Mouse (Mus musculus) heart, postnatal 4 days (tissue): ENCODE results near the gene AA467197. TPM values are rescaled to one million over a fixed set of nuclear protein-coding genes. Genes with fewer than 3 reads are reported as not detected.

ENCODE experiments used
- DNase-seq: peaks from one replicate; pipeline ENCODE4 v3.0.0; 2021
- microRNA-seq, 2 experiments: library from miRNA; unstranded; fragments of <30 nt; microRNA quantifications; one replicate each; pipeline ENCODE4 v1.2.0; 2021 to 2022
- total RNA-seq, 2 experiments: library from RNA; stranded (reverse); gene quantifications; 2 replicates each; pipeline ENCODE4 v1.2.3; 2021

Gene AA467197
- total RNA-seq, 2 experiments from 2014 or later: 0.36 TPM; not detected in 1

DNA sequence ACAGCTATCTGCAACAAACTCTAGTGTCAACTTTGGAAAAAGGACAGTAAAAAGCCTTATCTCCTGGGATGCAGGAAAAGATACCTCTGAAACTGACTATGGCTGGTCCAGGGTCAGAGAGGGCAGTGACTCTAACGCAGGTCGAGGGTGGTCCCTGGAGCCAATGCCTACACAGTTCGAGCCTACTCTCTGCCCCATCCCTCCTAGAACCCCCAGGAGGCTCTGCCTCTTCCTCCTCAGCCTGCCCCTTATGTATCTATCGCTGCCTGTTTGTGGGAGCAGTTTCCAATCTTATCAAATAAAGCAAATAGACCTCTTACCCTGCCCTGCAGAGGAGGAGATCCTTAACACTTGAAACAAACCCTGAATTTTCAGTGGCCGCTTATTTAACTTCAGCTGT lies 1.9 kb downstream of the AA467197 start:
- no peak for DNase-seq

DNA sequence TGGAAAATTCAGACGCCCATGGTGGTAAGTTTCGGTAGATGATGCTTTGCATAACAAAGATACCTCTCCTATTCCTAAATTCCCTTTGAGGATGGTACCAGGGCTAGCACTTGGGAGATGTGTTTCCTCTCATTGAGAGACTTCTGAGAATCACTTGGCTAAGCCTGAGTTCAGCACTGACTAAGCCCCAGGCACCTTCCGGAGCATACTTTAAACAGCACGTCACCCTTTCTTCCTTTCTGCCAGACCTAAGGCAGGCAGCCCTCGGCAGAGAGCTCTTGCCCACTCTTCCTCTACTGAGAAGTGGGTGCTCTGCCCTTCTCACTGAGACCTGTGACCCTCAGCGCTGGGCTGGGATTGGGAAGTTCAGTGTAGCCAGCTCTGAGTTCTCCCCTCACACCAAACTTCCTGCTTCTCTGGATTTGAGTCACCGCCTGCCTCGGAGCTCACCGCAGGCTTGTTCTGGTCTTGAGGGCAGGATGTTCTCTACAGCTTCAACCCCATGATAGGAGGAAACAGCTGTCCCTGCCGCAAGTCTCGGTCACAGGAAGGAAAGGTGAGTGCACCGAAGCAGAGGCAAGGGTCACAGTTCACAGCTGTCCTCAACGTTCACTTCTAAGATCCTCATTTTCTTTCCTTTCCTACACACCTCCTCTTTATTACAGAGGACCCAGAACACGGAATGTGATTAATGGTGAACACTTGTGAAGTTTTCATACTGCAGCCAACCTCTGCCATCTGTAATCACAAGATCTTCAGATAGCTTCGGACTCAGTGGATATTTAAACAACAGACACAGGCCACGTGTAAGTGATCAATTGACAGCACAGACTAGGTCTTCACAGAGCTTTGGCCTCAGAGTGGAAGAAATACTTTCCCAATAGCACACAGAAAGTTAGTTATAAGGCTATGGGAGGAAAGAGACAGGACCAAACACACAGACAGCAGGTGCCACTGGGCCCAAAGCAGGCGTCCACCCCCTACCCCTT lies 15.6 kb downstream of the AA467197 start:
- peak; percentile 30 for DNase-seq

DNA sequence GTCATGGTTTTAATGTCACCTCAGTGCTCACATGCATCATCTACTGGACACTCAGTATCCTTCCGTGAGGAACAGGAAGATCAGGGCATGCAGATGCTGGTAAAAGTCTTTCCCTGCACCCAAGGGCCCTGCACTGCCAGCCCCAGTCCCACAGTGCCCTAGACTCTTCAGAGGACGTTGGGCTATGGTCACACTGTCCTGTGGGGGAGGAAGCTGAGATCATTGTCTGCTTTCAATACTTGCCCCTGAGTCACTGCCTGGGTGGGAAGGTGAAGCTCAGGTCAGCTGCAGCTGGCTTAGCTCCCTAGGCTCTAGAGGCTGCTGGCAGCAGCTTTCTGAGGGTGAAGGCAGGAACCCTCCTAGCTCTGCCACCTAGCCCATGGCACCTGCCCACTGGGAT lies 19.3 kb downstream of the AA467197 start:
- no peak for DNase-seq

DNA sequence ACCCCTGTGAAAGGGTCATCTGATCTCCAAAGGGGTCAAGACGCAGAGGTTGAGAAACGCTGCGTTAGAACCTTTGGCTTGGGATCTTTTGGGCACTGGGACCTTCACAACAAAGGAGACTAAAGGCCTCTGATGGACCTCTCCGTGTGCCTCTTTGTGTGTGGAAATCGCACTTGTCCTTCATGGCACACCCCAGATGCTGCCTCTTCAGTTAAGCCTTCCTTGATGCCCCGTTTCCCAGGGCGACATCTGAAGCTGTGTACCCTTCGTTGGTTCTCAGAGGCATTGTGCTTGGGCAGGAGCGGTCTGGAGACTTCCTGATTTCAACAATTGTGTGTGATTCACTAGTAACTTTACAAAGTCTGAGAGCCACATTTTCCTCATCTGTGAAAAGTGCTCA lies 20.0 kb downstream of the AA467197 start:
- no peak for DNase-seq

DNA sequence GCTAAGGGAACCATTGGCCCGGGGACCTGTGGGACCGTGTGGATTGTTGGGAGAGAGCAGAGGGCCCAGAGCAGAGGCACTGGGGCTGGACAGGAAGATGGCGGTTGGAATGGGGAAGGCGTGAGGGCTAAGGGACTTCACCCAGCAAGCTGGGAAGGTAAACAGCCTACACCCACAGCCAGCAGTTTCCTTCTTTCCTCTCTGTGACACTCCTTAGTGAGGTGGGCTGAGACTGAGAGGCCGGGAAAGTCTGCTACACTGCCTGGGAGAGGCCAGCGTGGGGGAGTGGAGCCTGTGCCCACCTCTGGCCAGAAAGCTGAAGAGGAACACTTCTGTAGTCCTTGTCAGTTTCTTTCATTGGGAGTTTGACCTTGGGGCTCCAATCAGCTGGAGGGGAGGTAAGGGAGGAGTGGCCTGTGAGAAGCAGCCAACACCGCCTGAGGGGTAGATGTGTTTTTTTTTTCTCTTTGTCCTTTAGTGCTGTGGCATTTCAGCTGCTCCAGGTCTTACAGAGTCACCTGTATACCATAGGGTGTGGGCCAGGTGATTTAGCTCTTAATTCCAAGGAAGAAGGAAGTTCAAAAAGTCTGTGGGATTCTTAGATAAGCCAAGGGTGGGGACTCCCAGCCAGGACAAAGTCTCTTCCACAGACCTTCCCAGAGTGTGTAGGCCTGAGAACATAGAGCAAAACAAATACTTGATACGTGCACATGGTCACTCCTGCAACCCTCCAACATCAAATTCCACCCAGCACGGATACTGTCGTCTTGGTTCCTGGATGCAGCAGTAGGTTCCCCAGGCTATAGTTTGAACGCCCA lies 21.1 kb downstream of the AA467197 start:
- DNase-seq: no peak

DNA sequence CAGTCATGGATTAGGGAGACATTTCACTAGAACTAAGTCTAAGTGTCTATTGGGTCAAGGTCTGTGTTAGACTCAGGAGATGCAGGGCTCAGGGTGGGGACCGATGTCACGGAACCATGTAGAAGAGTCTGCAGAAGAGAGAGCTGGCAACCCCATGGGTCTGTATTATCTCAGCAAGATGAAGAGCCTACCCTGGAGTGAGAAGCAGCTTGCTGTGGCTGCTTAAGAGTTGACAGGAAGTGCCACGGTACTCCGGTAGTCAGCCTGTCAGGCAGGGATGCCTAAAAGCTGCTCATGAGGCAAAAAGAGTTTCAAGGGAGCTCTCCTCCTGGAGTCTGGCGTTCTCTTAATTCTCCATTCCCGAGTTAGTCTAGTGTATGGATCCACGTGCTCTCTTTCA lies 23.0 kb downstream of the AA467197 start:
- DNase-seq: no peak

DNA sequence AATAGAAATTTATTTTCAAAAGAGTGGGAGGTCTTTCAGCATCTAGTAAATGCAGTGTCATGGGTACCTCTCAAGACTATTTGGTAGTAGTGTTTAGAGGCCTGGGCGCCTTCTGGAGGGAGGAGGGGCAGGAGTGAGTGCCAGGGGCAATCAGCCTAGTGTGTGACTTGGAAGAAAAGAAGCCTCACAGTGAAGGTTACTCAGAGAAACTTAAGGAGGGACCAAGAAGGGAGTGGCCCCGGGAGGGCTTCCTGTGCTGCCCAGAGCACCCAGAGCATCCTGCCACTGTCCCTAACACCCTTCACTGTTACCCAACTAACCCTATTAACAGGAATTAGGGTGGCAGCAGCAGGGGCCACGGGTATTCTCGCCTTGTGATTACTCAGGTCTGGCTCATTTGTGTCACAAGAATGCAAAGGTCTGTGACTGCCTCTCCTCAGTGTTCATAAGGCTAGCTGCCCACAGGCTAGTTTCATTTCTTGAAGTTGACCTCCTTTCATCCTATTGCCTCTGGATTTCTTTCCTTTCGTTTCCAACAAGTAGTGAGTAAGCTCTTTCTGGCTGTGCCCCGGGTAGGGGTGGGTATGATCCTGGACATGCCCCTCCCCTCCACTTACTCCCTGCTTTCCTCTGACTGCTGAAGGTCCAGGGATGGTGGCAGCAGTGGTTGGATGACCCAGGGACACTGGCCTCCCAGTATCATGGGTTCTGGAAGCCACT lies 28.6 kb downstream of the AA467197 start:
- no peak for DNase-seq

DNA sequence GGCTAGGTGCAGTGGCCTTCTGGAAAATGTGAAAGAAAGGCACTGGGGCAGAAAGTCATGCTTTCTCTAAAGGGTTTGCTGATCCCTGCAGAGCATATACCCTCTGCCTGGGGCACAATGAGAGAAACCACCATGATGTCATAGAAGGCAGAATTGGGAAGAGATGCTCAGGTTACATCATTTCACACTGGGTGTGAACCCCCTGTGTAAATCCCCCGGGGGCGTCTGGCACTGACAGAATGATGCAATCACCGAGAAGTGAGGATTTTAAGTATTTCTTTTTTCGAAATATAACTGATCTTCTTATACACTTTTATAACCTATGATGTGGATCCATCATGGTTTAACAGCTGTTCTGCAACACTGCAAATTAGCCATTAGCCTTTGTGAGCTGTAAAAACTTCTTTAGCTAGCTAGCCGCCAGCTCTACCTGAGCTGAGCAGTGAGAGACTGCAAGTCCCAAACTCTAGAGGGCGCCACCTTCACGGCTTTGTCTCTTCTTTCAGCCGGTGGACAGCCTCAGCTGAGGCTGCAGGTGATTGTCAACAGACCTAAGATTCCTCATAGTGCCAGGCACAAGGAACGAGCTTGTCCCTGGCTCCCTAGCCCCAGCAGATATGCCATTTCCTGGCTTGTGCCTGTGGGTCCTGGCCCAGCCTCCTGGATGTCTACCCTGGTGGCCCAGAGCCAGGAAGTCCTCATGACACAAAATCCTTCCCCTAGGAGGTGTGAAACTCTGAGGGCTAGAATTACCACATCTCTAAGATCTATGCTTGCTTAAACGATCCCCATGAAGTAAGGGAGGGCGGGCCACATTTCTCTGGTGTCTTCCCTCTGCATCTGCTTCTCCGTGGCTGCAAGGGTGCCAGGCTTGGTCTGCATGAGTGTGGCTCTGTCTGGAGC lies 29.4 kb downstream of the AA467197 start:
- DNase-seq: peak; percentile 44

DNA sequence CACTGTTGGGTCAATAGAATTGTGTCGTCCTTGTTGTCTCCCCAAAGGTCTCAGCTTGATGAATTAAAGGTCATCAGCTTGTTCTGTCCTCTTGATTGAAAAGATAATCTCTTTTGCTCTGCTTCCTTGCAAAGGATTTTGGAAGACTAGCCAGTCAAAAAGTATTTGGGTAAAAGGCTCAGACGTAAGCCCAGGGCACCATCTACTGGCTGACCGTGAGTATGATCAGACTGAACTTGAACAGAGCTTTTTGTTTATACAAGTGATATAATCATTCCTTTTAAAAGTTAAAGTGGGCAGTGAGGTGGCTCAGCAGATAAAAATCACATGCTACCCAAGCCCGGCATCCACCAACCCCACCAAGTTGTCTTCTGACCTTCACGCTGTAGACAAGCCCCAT lies 31.1 kb downstream of the AA467197 start:
- peak; percentile 41 for DNase-seq

DNA sequence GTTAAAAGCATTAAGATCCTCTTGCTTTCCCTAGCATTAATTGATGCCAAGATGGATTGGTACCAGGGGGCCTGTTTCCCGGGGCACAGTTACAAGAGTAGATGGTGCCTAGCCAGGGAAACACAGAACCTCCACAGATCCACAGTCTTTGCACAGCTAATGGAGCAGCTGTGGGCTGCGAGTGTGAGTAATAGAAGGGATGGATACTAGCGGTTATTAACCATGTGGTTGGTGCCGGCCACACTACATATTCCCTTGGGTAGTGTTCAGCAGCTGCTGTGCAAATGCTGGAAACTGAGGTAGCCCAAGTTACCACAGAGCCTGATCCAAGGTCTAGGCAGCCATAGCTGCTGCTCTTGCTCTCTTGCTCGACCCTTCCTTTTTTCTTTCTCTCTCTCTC lies 34.9 kb downstream of the AA467197 start:
- no peak for DNase-seq

DNA sequence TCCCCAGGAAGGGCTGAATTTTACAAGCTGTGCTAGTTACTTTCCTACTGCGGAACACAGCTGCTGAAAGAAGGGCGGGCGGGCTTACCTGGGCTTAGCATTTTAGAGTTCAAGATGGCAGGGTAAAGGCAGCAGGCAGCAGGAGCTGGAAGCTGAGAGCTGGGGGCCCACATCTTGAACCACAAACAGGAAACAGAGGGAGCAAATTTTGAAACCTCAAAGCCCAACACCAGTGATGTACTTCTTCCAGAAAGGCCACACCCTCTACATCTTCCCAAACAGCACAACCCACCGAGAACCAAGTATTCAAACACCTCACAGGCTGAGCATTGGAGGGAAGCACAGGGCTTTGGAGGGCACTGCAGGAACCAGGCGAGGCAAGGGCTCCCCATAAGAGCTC lies 36.1 kb downstream of the AA467197 start:
- DNase-seq: no peak

DNA sequence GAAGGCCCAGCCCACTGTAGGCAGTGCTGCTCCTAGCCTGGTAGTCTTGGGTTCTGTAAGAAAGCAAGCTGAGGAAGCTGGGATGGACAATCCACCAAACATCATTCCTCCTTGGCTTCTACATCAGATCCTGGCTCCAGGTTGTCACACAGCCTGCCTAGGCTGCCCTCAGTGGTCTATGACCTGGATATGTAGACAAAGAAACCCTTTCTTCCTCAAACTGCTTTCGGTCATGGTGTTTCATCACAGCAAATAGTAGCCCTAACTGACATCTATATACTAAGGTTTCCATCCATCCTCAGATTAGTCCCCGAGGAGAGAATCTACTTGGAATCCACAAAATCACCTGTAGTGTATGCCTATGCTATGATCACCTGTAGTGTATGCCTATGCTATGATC lies 38.3 kb downstream of the AA467197 start:
- DNase-seq: no peak

DNA sequence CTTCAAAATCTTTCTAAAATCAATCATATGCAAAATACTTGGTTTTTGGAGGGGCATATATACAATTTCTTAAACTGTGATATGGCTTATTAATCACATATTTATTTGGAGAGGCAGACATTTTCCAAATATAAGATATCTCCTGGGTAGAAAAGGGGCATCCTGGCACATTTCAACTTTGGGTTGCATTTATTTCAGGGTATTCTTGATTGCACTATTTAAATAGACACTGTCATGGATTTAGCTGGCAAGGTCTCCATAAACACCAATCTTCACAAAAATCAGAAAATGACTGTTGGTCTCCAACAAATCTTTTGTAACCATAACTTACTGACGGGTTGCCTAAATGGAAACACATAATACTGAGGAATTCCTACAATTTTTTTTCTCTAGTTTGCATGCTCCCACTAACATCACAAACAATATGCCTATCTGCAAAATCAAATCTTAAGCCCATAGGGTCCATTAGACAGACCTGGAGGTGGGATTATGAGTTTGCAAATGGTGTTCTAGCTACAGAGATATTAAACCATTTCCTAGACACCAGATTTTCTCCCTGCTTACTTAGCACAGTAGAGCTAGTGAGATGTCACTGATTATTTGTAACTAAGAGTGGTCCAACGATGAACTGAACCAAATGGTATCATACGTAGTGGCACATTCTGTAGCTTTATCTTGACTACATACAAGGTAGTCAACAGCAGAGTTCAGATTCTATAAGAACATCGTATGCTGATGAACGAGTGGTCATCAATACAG lies 44.8 kb downstream of the AA467197 start:
- DNase-seq: no peak

DNA sequence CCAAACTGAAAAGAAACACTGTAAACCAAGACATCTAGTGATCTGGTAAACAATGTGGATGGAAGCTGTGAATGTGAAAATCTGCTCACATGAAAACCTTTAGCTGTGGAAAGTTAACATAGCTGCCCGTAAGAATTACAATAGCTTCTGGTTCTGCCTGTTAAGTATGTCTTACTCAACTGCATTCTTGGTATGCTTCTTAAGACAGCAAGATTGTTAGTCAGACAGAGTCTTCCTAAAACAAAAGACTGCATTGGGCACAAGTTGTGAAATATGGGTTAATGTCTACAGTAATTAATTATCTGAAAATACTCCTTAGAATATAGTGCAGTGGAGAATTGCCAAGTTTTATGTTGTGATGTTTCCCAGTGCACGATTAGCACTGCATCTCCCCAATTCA lies 45.7 kb downstream of the AA467197 start:
- no peak for DNase-seq

DNA sequence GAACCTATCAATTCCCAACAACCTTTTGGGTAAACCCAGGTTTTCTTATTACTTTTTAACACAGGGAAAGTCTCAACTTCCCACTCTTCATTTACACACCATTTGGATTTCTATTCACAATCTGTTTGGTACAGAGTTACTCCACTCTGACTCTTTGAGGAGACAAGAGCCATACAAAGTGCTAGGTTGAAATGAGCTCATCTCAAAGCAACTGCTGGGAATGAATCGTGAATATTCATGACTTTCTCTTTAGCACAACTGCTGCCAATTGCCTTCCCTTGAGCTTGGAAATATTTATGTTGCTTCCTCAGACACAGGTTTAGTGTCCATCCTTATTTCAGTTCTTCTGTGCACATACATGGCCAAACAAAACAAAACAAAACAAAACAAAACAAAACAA lies 46.9 kb downstream of the AA467197 start:
- DNase-seq: no peak

DNA sequence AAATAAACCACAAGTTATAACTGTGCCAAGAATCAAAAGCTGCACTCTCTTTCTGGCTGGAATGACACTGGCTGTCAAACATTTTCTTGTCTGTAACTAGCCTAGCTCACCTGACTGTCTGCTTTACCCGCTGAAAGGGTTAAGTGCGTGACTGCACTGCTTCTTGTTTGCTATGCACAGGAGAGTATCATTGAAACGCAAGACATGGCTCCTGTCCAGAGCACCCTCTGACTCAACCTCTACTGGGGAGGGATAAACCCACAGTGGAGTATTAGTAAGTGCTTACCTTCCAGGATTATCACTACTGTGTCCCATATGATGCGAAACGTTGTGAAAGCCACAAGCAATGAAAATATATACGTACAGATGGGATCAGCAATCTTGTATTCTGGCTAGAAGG lies 49.9 kb downstream of the AA467197 start:
- DNase-seq: no peak

Small RNA genes within 50 kb of the gene (microRNA-seq; reads per million reads assigned to microRNA genes)
- 1.6 to 3.8 reads per million in 2 experiments for gene Mir147

Other genes with a start within 250 kb of the AA467197 start
- gene Slc28a2, start 210.5 kb upstream of the AA467197 start, total RNA-seq: 10 to 100 TPM; 18.9 to 19.1 TPM
- under 1 TPM; 0.50 to 0.62 TPM for gene Gm14085, start 152.0 kb upstream of the AA467197 start, total RNA-seq
- 10 to 100 TPM in 1 of 2 experiments, 1 to 10 TPM in 1; 9.1 to 10.5 TPM for gene Gatm, start 25.7 kb upstream of the AA467197 start, total RNA-seq
- gene Slc30a4, start 65.7 kb downstream of the AA467197 start, total RNA-seq: 10 to 100 TPM; 16.2 to 16.4 TPM
- 10 to 100 TPM; 12.8 to 16.0 TPM for gene Bloc1s6, start 101.5 kb downstream of the AA467197 start, total RNA-seq
- gene Sqor, start 128.3 kb downstream of the AA467197 start, total RNA-seq: 1 to 10 TPM; 8.6 to 8.7 TPM